Mouse (Mus musculus): ENCODE measurements around the gene Ltbp4. TPM values are rescaled to one million over a fixed set of nuclear protein-coding genes. Genes with fewer than 3 reads are reported as not detected.

Ltbp4 gene
- polyA plus RNA-seq, 1 experiment from 2014 or later, result 40.7 TPM

GRCm38 (mm10) chr7:27379836-27380235, 42.3 kb upstream of the Ltbp4 start:
- Histone ChIP-seq H3K4me2 (replicated peaks; ENCODE audit: low read depth) (no peak overlapping the region), H3K27me3 (replicated peaks; ENCODE audit: control insufficient read depth, insufficient read depth, low read length) (peaks cover 24% of the 10 kb centered on the region), H3K4me3 (ENCODE audit: low read depth, low read length) (no peak overlapping the region), H3K9ac (ENCODE audit: low read depth, low read length) (no peak overlapping the region), H3K27ac (ENCODE audit: low read depth, low read length) (no peak overlapping the region), H3K9me3 (ENCODE audit: control insufficient read depth) (no peaks in the 10 kb centered on the region), H3K4me1 (replicated peaks; ENCODE audit: control insufficient read depth, insufficient read depth, low read length) (no peaks in the 10 kb centered on the region), H3K36me3 (ENCODE audit: control insufficient read depth, insufficient read depth) (no peaks in the 10 kb centered on the region)
- no peak for TF ChIP-seq CTCF (IDR thresholded peaks at IDR 0.05; ENCODE audit: low read depth)
- ATAC-seq, result no peak
- WGBS, result 86% methylated on average over 6 of the region's 6 CpGs

- H3K27ac ChIP-seq (ENCODE audit: low read depth, low read length), result no peak overlapping the region
- H3K4me1 ChIP-seq (replicated peaks; ENCODE audit: control insufficient read depth, insufficient read depth, low read length), result no peaks in the 10 kb centered on the region
- no peak overlapping the region for H3K9ac ChIP-seq (ENCODE audit: low read depth, low read length)
- H3K27me3 ChIP-seq (replicated peaks; ENCODE audit: control insufficient read depth, insufficient read depth, low read length), result peaks cover 35% of the 10 kb centered on the region
- H3K4me3 ChIP-seq (ENCODE audit: low read depth, low read length), result no peak overlapping the region
- ATAC-seq, result peak; percentile 64
- H3K36me3 ChIP-seq (ENCODE audit: control insufficient read depth, insufficient read depth), result no peaks in the 10 kb centered on the region
- peak; percentile 73 for TF ChIP-seq CTCF (IDR thresholded peaks at IDR 0.05; ENCODE audit: low read depth)
- H3K4me2 ChIP-seq (replicated peaks; ENCODE audit: low read depth), result no peak overlapping the region
- 12% methylated on average over 4 of the region's 4 CpGs for WGBS
- no peaks in the 10 kb centered on the region for H3K9me3 ChIP-seq (ENCODE audit: control insufficient read depth)
Measured at GRCm38 (mm10) chr7:27378431-27378830, 40.9 kb upstream of the Ltbp4 start.

- no peak overlapping the region for H3K4me2 ChIP-seq (replicated peaks; ENCODE audit: low read depth)
- H3K4me1 ChIP-seq (replicated peaks; ENCODE audit: control insufficient read depth, insufficient read depth, low read length), result no peaks in the 10 kb centered on the region
- H3K27ac ChIP-seq (ENCODE audit: low read depth, low read length), result no peak overlapping the region
- ATAC-seq, result no peak
- peaks cover 64% of the 10 kb centered on the region for H3K27me3 ChIP-seq (replicated peaks; ENCODE audit: control insufficient read depth, insufficient read depth, low read length)
- no peak overlapping the region; the same call in 1 of the 2 replicates for H3K4me3 ChIP-seq (ENCODE audit: low read depth, low read length)
- H3K36me3 ChIP-seq (ENCODE audit: control insufficient read depth, insufficient read depth), result no peaks in the 10 kb centered on the region
- WGBS, result 1% methylated on average over 19 of the region's 22 CpGs
- TF ChIP-seq CTCF (IDR thresholded peaks at IDR 0.05; ENCODE audit: low read depth), result no peak
- no peaks in the 10 kb centered on the region for H3K9me3 ChIP-seq (ENCODE audit: control insufficient read depth)
- H3K9ac ChIP-seq (ENCODE audit: low read depth, low read length), result no peak overlapping the region
Measured at GRCm38 (mm10) chr7:27375274-27375673, 37.8 kb upstream of the Ltbp4 start.

GRCm38 (mm10) chr7:27371715-27372462, 34.4 kb upstream of the Ltbp4 start:
- no peak overlapping the region for H3K27ac ChIP-seq (ENCODE audit: low read depth, low read length)
- peak overlapping the region; percentile 17; the same call in 1 of the 2 replicates for H3K4me3 ChIP-seq (ENCODE audit: low read depth, low read length)
- H3K27me3 ChIP-seq (replicated peaks; ENCODE audit: control insufficient read depth, insufficient read depth, low read length), result peaks cover 86% of the 10 kb centered on the region
- peak overlapping the region; percentile 38; the same call in 1 of the 2 replicates for H3K4me2 ChIP-seq (replicated peaks; ENCODE audit: low read depth)
- ATAC-seq, result no peak
- WGBS, result 4% methylated on average over 44 of the region's 44 CpGs
- H3K36me3 ChIP-seq (ENCODE audit: control insufficient read depth, insufficient read depth), result no peaks in the 10 kb centered on the region
- H3K4me1 ChIP-seq (replicated peaks; ENCODE audit: control insufficient read depth, insufficient read depth, low read length), result no peaks in the 10 kb centered on the region
- H3K9ac ChIP-seq (ENCODE audit: low read depth, low read length), result 0 out of 2 replicates have a peak overlapping the region, but pooled peaks have one; percentile 3
- H3K9me3 ChIP-seq (ENCODE audit: control insufficient read depth), result peaks cover 6% of the 10 kb centered on the region; the same call in 1 of the 2 replicates
- no peak for TF ChIP-seq CTCF (IDR thresholded peaks at IDR 0.05; ENCODE audit: low read depth)

- no peak overlapping the region for H3K9ac ChIP-seq (ENCODE audit: low read depth, low read length)
- peaks cover 91% of the 10 kb centered on the region for H3K27me3 ChIP-seq (replicated peaks; ENCODE audit: control insufficient read depth, insufficient read depth, low read length)
- no peak overlapping the region for H3K4me2 ChIP-seq (replicated peaks; ENCODE audit: low read depth)
- no peaks in the 10 kb centered on the region for H3K4me1 ChIP-seq (replicated peaks; ENCODE audit: control insufficient read depth, insufficient read depth, low read length)
- 83% methylated on average over 19 of the region's 19 CpGs for WGBS
- H3K4me3 ChIP-seq (ENCODE audit: low read depth, low read length), result no peak overlapping the region
- no peaks in the 10 kb centered on the region for H3K36me3 ChIP-seq (ENCODE audit: control insufficient read depth, insufficient read depth)
- no peak for TF ChIP-seq CTCF (IDR thresholded peaks at IDR 0.05; ENCODE audit: low read depth)
- peaks cover 6% of the 10 kb centered on the region; the same call in 1 of the 2 replicates for H3K9me3 ChIP-seq (ENCODE audit: control insufficient read depth)
- no peak overlapping the region for H3K27ac ChIP-seq (ENCODE audit: low read depth, low read length)
- no peak for ATAC-seq
Measured at GRCm38 (mm10) chr7:27369111-27369510, 31.6 kb upstream of the Ltbp4 start.

- no peaks in the 10 kb centered on the region for H3K4me1 ChIP-seq (replicated peaks; ENCODE audit: control insufficient read depth, insufficient read depth, low read length)
- peaks cover 6% of the 10 kb centered on the region; the same call in 1 of the 2 replicates for H3K9me3 ChIP-seq (ENCODE audit: control insufficient read depth)
- H3K36me3 ChIP-seq (ENCODE audit: control insufficient read depth, insufficient read depth), result no peaks in the 10 kb centered on the region
- H3K27ac ChIP-seq (ENCODE audit: low read depth, low read length), result no peak overlapping the region
- ATAC-seq, result no peak
- peak overlapping the region; percentile 18; the same call in 1 of the 2 replicates for H3K4me3 ChIP-seq (ENCODE audit: low read depth, low read length)
- no peak for TF ChIP-seq CTCF (IDR thresholded peaks at IDR 0.05; ENCODE audit: low read depth)
- 14% methylated on average over 11 of the region's 11 CpGs for WGBS
- no peak overlapping the region for H3K9ac ChIP-seq (ENCODE audit: low read depth, low read length)
- peak overlapping the region; percentile 49 for H3K4me2 ChIP-seq (replicated peaks; ENCODE audit: low read depth)
- peaks cover 92% of the 10 kb centered on the region for H3K27me3 ChIP-seq (replicated peaks; ENCODE audit: control insufficient read depth, insufficient read depth, low read length)
Measured at GRCm38 (mm10) chr7:27367976-27368375, 30.5 kb upstream of the Ltbp4 start.

Data from intestine, postnatal 0 days (tissue).